Mouse (Mus musculus): ENCODE results near the gene Gm6904. TPM values are rescaled to one million over a fixed set of nuclear protein-coding genes. Genes with fewer than 3 reads are reported as not detected.
A peak's percentile ranks its signal among the peaks of the same experiment; 100 is the strongest.
"Not testable (repeated sequence)": the region's sequence is repeated elsewhere in the genome, so short reads cannot be mapped to it uniquely, and the experiment has no call there.

The Gm6904 gene
- 2.3 and 7.1 TPM in 2 replicates for total RNA-seq (2017)

DNA sequence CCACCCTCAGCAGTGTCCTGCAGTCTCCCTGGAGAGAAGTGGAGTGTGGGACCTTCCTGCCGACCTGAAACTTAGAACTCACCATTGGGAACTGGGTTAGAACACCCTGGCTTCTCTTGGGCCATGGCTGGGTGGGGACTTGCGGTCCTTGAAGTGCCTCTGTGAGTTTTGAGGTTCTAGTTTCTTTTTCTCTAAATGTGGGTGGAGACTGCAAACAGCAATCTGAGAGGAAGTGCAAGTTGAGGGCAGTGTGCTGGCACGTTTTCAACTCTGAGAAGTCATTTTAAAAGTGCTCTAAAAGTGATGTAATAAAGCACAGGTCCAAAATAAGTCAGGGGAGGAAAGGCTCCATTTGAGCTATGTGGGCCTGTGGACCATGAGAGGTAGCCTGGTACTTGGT lies at the start of gene Gm6904:
TSS of gene Gm6904 (minus strand) at position 161 of the 400 bp plus-strand sequence.
- peak; percentile 81 for ATAC-seq (ENCODE audit: extremely low read depth, insufficient number of reproducible peaks, low FRiP score, poor library complexity, severe bottlenecking)

DNA sequence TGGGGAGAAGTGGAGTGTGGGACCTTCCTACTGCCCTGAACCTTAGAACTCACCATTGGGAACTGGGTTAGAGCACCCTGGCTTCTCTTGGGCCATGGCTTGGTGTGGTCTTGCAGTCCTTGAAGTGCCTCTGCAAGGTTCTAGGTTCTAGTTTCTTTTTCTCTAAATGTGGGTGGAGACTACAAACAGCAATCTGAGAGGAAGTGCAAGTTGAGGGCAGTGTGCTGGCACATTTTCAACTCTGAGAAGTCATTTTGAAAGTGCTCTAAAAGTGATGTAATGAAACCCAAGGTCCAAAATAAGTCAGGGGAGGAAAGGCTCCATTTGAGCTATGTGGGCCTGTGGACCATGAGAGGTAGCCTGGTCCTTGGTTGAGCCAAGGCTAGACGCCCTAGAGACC lies 37.4 kb upstream of the Gm6904 start, which contains the start of gene Phf11a:
TSS of gene Phf11a (minus strand) at position 132 of the 400 bp plus-strand sequence.
- ATAC-seq (ENCODE audit: extremely low read depth, insufficient number of reproducible peaks, low FRiP score, poor library complexity, severe bottlenecking) = peak; percentile 83

DNA sequence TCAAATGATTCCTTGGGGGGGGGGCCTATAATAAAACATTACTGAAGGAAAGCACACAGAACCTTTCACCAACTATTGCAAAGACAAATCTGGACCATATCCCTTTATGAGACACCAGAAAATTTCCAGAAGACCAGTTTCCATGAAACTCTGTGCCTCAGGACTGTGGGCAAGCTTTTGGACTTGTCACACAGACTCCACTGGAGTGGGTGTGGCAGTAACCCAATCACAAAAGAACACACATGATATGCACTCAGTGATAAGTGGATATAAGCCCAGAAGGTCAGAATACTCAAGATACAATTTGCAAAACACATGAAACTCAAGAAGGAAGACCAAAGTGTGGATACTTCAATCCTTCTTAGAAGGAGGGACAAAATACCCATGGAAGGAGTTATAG lies 31.8 kb upstream of the Gm6904 start:
- not testable (repeated sequence) for ATAC-seq (ENCODE audit: extremely low read depth, insufficient number of reproducible peaks, low FRiP score, poor library complexity, severe bottlenecking)

DNA sequence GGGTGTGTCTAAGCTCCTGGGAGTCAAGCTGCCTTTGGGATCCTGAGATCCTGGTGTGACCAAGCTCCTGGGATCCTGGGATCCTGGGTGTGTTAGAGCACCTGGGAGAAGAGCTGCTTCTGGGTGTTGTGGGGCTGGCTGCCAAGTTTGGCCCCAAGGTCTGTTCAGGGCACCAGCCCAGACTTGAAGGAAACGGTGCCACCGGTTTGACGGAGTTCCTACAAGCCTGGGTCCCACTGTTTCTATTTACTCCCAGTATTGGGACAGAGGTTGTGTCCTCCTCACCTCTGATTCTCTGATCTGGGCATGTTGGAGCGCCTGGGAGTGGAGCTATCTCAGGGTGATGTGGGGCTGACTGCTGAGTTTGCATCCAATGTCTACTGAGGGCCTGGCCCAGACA lies 14.9 kb upstream of the Gm6904 start:
- ATAC-seq (ENCODE audit: extremely low read depth, insufficient number of reproducible peaks, low FRiP score, poor library complexity, severe bottlenecking) = not testable (repeated sequence)

DNA sequence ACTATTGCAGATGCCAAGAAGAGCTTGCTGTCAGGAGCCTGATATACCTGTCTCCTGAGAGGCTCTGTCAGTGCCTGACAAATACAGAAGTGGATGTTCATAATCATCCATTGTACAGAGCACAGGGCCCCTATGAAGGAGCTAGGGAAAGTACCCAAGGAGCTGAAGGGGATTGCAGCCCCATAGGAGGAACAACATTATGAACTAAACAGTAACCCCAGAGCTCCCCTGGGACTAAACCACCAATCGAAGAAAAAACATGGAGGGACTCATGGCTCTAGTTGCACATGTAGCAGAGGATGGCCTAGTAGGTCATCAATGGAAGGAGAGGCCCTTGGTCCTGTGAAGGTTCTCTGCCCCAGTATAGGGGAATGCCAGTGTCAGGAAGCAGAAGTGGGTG lies 4.2 kb downstream of the Gm6904 start:
- ATAC-seq (ENCODE audit: extremely low read depth, insufficient number of reproducible peaks, low FRiP score, poor library complexity, severe bottlenecking) = not testable (repeated sequence)

DNA sequence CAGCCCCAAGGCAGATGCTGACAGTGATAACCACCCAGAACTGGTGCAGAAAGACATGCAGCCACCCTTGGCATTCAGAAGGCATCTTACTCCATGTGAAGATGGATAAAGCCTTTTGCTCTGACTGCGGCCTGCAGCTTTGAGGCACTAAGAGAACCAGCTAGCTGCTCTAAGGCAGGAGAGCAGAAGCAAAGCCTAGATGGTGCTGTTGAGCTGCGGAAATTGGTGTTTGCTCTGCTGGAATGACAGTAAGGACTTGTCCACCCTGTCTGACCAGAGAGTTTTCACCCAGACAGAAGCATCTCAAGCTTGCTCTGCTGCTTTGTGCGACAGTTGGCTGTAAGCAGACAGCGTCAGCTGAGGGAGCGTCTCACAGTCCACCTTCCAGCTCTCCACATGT lies 9.7 kb downstream of the Gm6904 start:
- not testable (repeated sequence) for ATAC-seq (ENCODE audit: extremely low read depth, insufficient number of reproducible peaks, low FRiP score, poor library complexity, severe bottlenecking)

DNA sequence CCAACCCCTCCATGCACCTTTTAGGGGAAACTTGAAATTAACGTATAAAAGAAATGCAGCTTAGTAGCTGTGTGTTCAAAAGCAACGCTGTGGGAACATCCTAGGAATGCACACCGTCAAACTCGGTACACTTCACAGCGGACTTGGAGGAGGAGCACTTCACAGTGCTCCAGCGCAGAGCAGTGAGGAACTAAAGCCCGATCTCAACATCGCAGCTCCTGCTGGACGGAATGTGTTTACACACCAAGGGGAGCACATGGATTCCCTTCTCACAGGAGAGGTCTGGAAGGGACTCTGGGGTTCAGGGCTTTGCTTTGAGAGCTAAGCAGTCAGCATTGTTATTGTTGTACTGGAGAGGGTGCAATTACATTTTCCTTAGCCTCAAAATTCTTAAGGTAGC lies 26.4 kb downstream of the Gm6904 start:
- no peak for ATAC-seq (ENCODE audit: extremely low read depth, insufficient number of reproducible peaks, low FRiP score, poor library complexity, severe bottlenecking)

DNA sequence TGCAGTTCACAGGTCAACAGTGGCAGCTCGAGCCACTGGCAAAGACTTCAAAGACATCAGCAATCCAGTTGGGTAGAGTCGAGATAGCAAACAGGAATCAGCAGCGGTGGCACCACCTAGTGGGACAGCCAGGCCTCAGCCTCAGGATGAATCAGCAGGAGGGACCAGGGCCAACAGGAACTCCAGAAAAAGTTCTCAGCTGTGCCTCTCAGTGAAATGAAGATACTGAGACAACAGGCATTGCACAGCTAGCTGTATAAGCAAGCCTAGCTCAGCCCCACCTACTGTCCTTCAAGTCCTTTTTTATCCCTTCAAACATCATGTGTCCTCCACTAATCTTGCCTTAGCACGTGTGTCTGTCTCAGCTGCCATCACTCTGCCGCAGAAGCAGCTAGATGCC lies 28.0 kb downstream of the Gm6904 start:
- ATAC-seq (ENCODE audit: extremely low read depth, insufficient number of reproducible peaks, low FRiP score, poor library complexity, severe bottlenecking) = no peak

DNA sequence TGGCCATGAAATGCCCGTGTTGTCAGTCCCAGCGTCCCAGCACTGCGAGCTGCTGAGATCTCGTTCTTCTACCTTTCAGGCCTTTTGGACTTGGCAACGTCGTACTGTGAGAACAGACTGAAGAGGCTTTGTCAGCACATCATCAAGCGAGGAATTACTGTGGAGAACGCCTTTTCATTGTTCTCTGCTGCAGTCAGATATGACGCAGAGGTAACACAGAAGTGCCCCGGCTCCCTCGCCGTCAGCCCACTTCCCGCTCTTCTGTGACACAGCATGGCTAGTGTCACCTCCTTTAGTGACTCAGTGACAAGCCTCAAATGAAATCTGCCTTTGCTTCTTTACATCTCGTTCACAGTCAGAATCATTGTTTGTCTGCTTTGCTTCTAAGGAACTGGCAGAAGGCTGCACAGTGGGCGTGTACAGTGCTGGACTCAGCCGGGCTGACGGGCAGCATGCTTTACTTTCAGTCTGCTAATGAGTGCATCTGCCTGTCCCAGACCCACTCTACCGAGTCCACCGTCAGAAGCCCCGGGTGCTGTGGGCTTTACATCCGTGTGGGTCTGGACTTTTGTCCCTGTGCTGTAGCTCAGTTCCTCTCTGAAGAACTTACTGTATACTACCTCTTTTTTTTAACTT lies 29.6 kb downstream of the Gm6904 start:
- ATAC-seq (ENCODE audit: extremely low read depth, insufficient number of reproducible peaks, low FRiP score, poor library complexity, severe bottlenecking) = no peak

DNA sequence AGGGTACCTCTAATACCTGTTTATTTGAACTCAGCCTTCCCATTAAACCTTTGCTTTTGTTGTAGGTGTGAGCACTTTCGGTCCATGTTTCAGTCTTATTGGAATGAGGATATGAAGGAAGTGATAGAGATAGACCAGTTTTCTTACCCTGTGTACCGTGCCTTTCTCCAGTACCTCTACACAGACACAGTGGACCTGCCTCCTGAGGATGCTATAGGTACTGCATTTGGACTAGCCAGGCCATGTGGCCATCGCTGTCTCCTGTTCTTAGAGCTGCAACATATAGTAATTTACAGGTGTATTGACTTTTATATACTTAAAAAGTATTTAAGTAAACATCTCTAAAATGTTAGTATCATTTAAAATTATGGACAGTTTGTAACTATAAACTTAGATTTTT lies 30.2 kb downstream of the Gm6904 start:
- ATAC-seq (ENCODE audit: extremely low read depth, insufficient number of reproducible peaks, low FRiP score, poor library complexity, severe bottlenecking) = no peak

DNA sequence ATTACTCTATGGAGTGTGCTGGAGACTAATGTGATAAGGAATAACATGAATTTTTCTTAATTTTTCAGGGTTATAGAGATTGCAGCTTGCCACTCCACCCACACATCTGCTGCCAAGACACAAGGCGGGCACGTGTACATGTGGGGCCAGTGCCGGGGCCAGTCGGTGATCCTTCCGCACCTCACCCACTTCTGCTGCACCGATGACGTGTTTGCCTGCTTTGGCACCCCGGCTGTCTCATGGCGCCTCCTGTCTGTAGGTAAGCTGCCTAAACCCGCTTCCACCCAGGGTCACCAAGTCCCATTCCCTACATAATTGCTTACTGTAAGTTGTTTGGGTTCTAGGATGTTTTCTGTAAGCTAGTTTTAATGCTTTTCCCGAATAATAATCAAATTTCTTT lies 33.8 kb downstream of the Gm6904 start:
- ATAC-seq (ENCODE audit: extremely low read depth, insufficient number of reproducible peaks, low FRiP score, poor library complexity, severe bottlenecking) = no peak

DNA sequence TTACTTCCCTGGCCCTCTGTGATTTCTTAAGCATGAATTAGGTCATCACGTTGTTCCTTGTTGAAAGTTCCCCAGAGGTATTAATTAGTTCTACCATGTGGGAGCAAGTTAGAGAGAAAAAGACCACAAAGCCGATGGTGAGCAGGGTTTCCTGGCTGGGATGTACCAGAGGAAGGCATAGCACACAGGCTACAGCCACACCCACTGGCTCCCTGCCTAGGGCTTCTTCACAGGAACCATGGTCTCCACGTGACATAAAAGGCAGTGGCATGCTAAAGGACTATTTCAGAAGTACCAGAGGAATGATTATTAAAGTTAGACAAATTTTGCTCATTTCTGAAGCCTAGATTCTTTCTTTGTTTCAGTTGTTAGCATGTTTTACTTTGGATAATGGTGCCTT lies 40.8 kb downstream of the Gm6904 start:
- no peak for ATAC-seq (ENCODE audit: extremely low read depth, insufficient number of reproducible peaks, low FRiP score, poor library complexity, severe bottlenecking)

DNA sequence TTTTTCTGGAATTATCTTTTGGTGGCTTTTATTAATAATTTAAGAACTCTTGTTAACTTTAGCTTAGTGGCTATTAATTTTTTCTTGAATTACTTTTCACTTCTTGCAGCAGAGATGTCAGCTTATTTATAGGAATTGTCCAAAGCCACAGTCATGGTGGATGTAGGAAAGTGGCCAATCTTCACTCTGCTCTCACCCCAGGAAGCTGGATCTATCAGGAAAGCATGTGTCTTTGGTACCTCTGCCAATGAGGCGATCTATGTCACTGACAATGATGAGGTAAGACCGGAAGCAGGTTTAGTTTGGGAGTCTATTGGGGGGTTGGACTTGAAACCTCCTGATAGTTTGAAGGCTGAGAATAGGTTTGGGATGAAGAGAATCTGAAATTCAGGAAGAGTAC lies 50.2 kb downstream of the Gm6904 start:
- no peak for ATAC-seq (ENCODE audit: extremely low read depth, insufficient number of reproducible peaks, low FRiP score, poor library complexity, severe bottlenecking)

DNA sequence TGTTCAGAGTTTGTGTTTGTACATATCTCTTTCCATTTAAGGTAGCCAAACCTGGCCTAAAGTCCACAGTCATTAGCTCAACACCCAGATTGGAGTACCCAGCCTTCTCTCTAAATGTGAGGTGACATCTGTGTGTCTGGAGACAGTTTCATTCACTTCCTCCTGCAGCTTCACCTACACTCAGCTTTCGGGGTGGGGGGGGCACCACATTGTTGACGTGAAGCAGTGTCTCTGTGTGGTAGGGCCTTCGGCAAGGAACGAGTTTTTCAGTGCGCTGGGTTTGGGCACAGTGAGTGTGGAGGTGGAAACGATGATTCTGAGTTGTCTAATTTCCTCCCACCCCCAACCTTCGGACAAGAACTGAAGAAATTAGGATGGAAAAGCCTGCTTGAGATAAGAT lies 51.0 kb downstream of the Gm6904 start:
- ATAC-seq (ENCODE audit: extremely low read depth, insufficient number of reproducible peaks, low FRiP score, poor library complexity, severe bottlenecking) = no peak

DNA sequence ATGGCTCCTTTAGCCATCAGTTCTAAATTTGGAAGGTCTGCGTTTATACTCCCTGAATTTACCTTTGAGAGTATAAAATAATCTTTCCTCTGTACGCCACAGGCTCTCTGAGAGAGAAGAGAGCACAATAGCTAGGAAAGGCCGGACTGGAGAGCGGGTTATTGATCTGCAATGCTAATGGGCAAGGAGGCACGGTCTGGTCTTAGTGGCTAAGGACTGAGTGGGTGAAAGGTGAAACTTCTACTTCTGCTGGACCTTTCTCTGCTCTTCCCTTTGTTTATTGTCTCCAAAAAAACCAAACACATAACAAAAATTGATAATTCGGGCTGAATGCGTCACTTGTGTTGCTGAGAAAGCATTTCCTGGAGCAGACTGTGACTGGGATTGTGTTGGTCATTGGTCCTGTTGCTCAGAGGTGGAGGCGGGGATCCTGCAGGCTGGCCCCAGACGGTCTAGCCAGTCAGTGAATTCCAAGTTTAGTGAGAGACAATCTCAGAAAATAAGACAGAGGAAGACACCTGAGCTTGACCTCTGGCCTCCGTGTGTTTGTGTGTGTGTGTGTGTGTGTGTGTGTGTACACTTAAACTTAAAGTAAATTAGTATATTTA lies 53.9 kb downstream of the Gm6904 start:
- ATAC-seq (ENCODE audit: extremely low read depth, insufficient number of reproducible peaks, low FRiP score, poor library complexity, severe bottlenecking) = no peak

DNA sequence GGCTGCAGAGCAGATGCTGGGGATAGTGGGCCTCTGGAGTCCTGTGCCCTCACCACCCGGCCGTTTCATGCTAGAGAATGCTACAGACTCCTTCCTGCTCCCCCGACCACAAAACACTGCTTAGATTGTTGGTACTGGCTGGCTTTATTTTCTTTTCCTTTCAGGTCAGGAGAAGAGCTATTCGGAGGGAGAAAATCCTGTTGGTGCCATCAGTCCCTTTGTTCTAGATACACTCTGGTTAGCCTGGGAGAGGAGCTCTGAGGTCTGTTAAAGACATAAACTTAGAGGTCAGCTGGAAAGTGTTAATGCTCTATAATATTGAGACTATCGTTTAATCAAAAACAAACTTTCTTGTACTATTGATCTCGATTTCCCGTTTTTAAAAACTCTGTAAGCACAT lies 54.6 kb downstream of the Gm6904 start:
- no peak for ATAC-seq (ENCODE audit: extremely low read depth, insufficient number of reproducible peaks, low FRiP score, poor library complexity, severe bottlenecking)

DNA sequence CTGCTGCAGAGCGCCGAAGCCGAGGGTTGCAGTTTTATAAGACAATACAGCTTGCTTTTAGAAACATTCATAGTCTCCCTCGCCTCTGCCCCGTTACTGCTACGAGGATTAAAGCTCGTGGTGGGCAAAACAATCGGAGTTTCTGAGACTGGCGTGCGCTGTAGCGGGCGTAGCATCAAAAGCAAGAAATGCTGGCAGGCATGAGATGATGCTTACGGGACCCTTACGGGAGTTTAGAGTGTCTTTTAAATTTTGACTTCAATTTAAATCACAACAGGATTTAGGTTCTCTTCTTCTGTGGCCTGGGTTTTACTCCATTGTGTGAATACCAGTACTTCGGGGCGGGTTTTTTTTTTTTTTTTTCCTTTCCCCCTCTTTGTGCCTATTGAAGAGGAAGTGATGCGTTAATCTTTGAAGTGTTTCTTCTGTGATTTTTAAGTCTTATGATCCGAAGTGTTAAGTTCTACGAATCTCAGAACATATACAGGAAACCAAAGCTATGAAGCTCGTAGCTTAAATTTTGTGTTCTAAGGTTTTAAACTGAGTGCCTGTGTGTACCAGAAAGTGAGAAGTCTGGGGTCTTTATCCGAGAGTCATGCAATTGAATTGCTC lies 58.3 kb downstream of the Gm6904 start:
- no peak for ATAC-seq (ENCODE audit: extremely low read depth, insufficient number of reproducible peaks, low FRiP score, poor library complexity, severe bottlenecking)

DNA sequence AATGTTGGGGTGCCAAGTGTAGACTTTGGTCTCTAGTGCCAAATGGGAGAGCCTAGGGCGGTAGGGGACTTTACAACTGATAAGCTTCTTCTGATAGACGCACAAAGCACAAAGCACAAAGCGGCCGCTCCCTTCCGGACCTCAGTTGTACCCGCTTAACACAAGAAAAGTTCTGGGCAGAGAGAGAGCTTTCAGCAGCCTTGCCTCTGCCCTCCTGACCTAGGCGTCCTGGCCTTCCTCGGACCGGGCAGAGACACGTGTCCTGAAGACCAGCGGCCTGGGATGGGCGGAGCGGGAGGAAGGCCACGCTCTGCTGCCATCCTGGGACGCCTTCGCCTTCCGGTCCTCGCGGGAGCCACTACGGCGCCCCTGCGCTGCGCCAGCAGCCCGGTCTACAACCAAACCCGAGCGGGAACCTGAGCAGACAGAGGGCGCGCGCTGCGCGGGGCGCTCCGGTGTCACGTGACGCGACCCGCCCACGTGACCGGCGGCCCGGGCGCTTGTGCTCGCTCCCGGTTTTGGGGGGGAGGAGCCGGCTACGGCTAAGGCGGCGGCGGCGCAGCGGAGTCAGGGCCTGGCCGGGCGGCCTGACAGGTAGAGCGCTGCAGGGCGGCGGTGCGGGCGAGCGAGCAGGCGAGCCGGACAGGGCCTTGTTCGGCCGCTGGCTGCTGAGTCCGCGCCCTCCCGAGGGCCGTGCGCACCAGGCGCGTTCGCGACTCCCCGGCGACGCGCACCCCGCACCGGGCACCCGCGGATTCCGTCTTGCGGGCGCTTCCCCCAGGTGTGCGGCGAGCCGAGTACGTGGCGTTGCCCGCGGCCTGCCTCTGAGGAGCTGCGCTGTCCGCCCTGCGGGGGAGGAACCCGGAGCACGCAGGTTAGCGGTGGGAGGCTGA lies 59.1 kb downstream of the Gm6904 start, which contains the start of gene Rcbtb1:
TSS of gene Rcbtb1 (plus strand) at position 499 of the 893 bp plus-strand sequence.
- ATAC-seq (ENCODE audit: extremely low read depth, insufficient number of reproducible peaks, low FRiP score, poor library complexity, severe bottlenecking) = peak; percentile 65
